Mouse (Mus musculus) limb, embryonic 13.5 days (tissue): ENCODE data around the gene 4930583I09Rik. TPM values are rescaled to one million over a fixed set of nuclear protein-coding genes. Genes with fewer than 3 reads are reported as not detected.
A peak's percentile ranks its signal among the peaks of the same experiment; 100 is the strongest.

Experiments used
- ATAC-seq: fragments of 200-750 bp; cut with Nextera tagmentation; 2 replicates; pipeline ENCODE4 v1.8.0; 2017; ENCODE audit warnings: low read depth, moderate number of reproducible peaks, moderate TSS enrichment; ENCODE audit not compliant: low FRiP score
- H3K27ac ChIP-seq: fragments of 300-500 bp; sonication (generic); 2 replicates; pipeline ENCODE4 v1.5.1; 2015; ENCODE audit warnings: inconsistent platforms, mild to moderate bottlenecking, moderate library complexity
- H3K27me3 ChIP-seq: fragments of 300-500 bp; sonication (generic); 2 replicates; pipeline ENCODE4 v1.6.1; 2015; ENCODE audit warnings: mild to moderate bottlenecking, inconsistent platforms
- H3K36me3 ChIP-seq: fragments of 300-500 bp; sonication (generic); 2 replicates; pipeline ENCODE4 v1.6.1; 2015; ENCODE audit warnings: inconsistent platforms, mild to moderate bottlenecking, moderate library complexity
- H3K4me1 ChIP-seq: fragments of 300-500 bp; sonication (generic); 2 replicates; pipeline ENCODE4 v1.6.1; 2015; ENCODE audit warnings: inconsistent platforms
- H3K4me2 ChIP-seq: fragments of 300-500 bp; sonication (generic); replicated peaks from 2 replicates; pipeline ENCODE4 v1.6.1; 2015; ENCODE audit warnings: inconsistent platforms, mild to moderate bottlenecking, moderate library complexity
- H3K4me3 ChIP-seq: fragments of 300-500 bp; sonication (generic); 2 replicates; pipeline ENCODE4 v1.5.1; 2015; ENCODE audit warnings: moderate library complexity, mild to moderate bottlenecking, inconsistent platforms
- H3K9ac ChIP-seq: fragments of 300-500 bp; sonication (generic); 2 replicates; pipeline ENCODE4 v1.6.1; 2015; ENCODE audit warnings: mild to moderate bottlenecking, inconsistent platforms
- H3K9me3 ChIP-seq: fragments of 300-500 bp; sonication (generic); 2 replicates; pipeline ENCODE4 v1.6.1; 2016; ENCODE audit warnings: inconsistent platforms
- WGBS: fragments of 180-500 bp; shearing (Covaris S2); methylation state at CpG from one replicate; pipeline ENCODE4 v1.1.7; 2015; 5-methylcytosine and 5-hydroxymethylcytosine counted together
- polyA plus RNA-seq: library from polyadenylated mRNA; unstranded; fragments of >200 nt; fragmentation: Nextera tagmentation; extraction: Ambion mirVana; gene quantifications from 2 replicates; pipeline ENCODE4 v1.2.1, GENCODE M21; 2015

The 4930583I09Rik gene
- polyA plus RNA-seq, 1 experiment from 2014 or later = not detected

GRCm38 (mm10) chr17:64826843-64827242 is 9.0 kb downstream of the 4930583I09Rik start:
- Histone ChIP-seq H3K4me2 (no peak overlapping the region), H3K4me3 (no peak overlapping the region), H3K36me3 (no peaks in the 10 kb centered on the region), H3K9me3 (no peaks in the 10 kb centered on the region), H3K27me3 (no peaks in the 10 kb centered on the region), H3K4me1 (no peaks in the 10 kb centered on the region), H3K9ac (no peak overlapping the region), H3K27ac (no peak overlapping the region)
- WGBS = 84% methylated on average over 4 of the region's 4 CpGs
- no peak for ATAC-seq

GRCm38 (mm10) chr17:64822561-64822960 is 13.3 kb downstream of the 4930583I09Rik start:
- ATAC-seq = no peak
- 75% methylated on average over 5 of the region's 5 CpGs for WGBS
- Histone ChIP-seq H3K4me3 (no peak overlapping the region), H3K9ac (no peak overlapping the region), H3K9me3 (no peaks in the 10 kb centered on the region), H3K27ac (no peak overlapping the region), H3K4me2 (no peak overlapping the region), H3K27me3 (no peaks in the 10 kb centered on the region), H3K36me3 (no peaks in the 10 kb centered on the region), H3K4me1 (no peaks in the 10 kb centered on the region)

- WGBS = 84% methylated on average over 7 of the region's 7 CpGs
- no peaks in the 10 kb centered on the region for H3K36me3 ChIP-seq
Observed at GRCm38 (mm10) chr17:64820841-64821593, 14.9 kb downstream of the 4930583I09Rik start.

GRCm38 (mm10) chr17:64816298-64816697 is 19.6 kb downstream of the 4930583I09Rik start:
- ATAC-seq = no peak
- H3K27ac ChIP-seq = no peak overlapping the region
- H3K36me3 ChIP-seq = no peaks in the 10 kb centered on the region
- no peak overlapping the region for H3K9ac ChIP-seq
- no peaks in the 10 kb centered on the region for H3K9me3 ChIP-seq
- no peak overlapping the region for H3K4me3 ChIP-seq
- no peaks in the 10 kb centered on the region for H3K4me1 ChIP-seq
- H3K4me2 ChIP-seq = no peak overlapping the region
- 82% methylated on average over 3 of the region's 3 CpGs for WGBS
- no peaks in the 10 kb centered on the region for H3K27me3 ChIP-seq

More at GRCm38 (mm10) chr17:64820841-64821593, 14.9 kb downstream of the 4930583I09Rik start:
- no peak for ATAC-seq
- no peaks in the 10 kb centered on the region for H3K27me3 ChIP-seq
- no peak overlapping the region for H3K27ac ChIP-seq
- H3K4me1 ChIP-seq = no peaks in the 10 kb centered on the region
- no peak overlapping the region for H3K9ac ChIP-seq
- H3K4me2 ChIP-seq = no peak overlapping the region
- no peaks in the 10 kb centered on the region for H3K9me3 ChIP-seq
- H3K4me3 ChIP-seq = no peak overlapping the region

- 74% methylated on average over 2 of the region's 2 CpGs for WGBS
- H3K36me3 ChIP-seq = no peaks in the 10 kb centered on the region
- no peaks in the 10 kb centered on the region for H3K4me1 ChIP-seq
- no peak overlapping the region for H3K9ac ChIP-seq
- no peaks in the 10 kb centered on the region for H3K27me3 ChIP-seq
- no peak for ATAC-seq
- no peak overlapping the region for H3K27ac ChIP-seq
- H3K4me3 ChIP-seq = no peak overlapping the region
- H3K4me2 ChIP-seq = no peak overlapping the region
- H3K9me3 ChIP-seq = no peaks in the 10 kb centered on the region
Observed at GRCm38 (mm10) chr17:64815806-64816205, 20.1 kb downstream of the 4930583I09Rik start.

- Histone ChIP-seq H3K4me2 (no peak overlapping the region), H3K36me3 (no peaks in the 10 kb centered on the region), H3K4me3 (no peak overlapping the region), H3K27ac (no peak overlapping the region), H3K4me1 (no peaks in the 10 kb centered on the region), H3K9ac (no peak overlapping the region), H3K9me3 (no peaks in the 10 kb centered on the region), H3K27me3 (no peaks in the 10 kb centered on the region)
- WGBS = 89% methylated on average over 6 of the region's 6 CpGs
- ATAC-seq = no peak
Observed at GRCm38 (mm10) chr17:64813568-64813967, 22.3 kb downstream of the 4930583I09Rik start.

- Histone ChIP-seq H3K36me3 (no peaks in the 10 kb centered on the region), H3K27me3 (no peaks in the 10 kb centered on the region), H3K4me2 (no peak overlapping the region), H3K9ac (no peak overlapping the region), H3K4me1 (peaks cover 18% of the 10 kb centered on the region; the same call in 1 of the 2 replicates), H3K27ac (no peak overlapping the region), H3K9me3 (no peaks in the 10 kb centered on the region), H3K4me3 (no peak overlapping the region)
- no peak for ATAC-seq
- WGBS = 86% methylated on average over 8 of the region's 8 CpGs
Observed at GRCm38 (mm10) chr17:64806035-64806589, 29.8 kb downstream of the 4930583I09Rik start.

- peaks cover 18% of the 10 kb centered on the region; the same call in 1 of the 2 replicates for H3K4me1 ChIP-seq
- no peak overlapping the region for H3K27ac ChIP-seq
- no peak for ATAC-seq
- no peak overlapping the region for H3K9ac ChIP-seq
- no peaks in the 10 kb centered on the region for H3K36me3 ChIP-seq
- H3K27me3 ChIP-seq = no peaks in the 10 kb centered on the region
- H3K4me2 ChIP-seq = no peak overlapping the region
- 46% methylated on average over 13 of the region's 13 CpGs for WGBS
- H3K4me3 ChIP-seq = no peak overlapping the region
- no peaks in the 10 kb centered on the region for H3K9me3 ChIP-seq
Observed at GRCm38 (mm10) chr17:64804375-64805124, 31.3 kb downstream of the 4930583I09Rik start.

- Histone ChIP-seq H3K27ac (no peak overlapping the region), H3K9me3 (no peaks in the 10 kb centered on the region), H3K9ac (no peak overlapping the region), H3K27me3 (no peaks in the 10 kb centered on the region), H3K4me2 (no peak overlapping the region), H3K36me3 (no peaks in the 10 kb centered on the region), H3K4me3 (no peak overlapping the region), H3K4me1 (peaks cover 18% of the 10 kb centered on the region; the same call in 1 of the 2 replicates)
- WGBS = 70% methylated on average over 7 of the region's 7 CpGs
- ATAC-seq = peak; percentile 19; the same call in 1 of the 2 replicates
Observed at GRCm38 (mm10) chr17:64802956-64803275, 33.0 kb downstream of the 4930583I09Rik start.

- Histone ChIP-seq H3K4me2 (peak overlapping the region; percentile 17; the same call in 1 of the 2 replicates), H3K9me3 (no peaks in the 10 kb centered on the region), H3K27ac (no peak overlapping the region; the same call in 1 of the 2 replicates), H3K36me3 (no peaks in the 10 kb centered on the region), H3K4me3 (no peak overlapping the region), H3K27me3 (no peaks in the 10 kb centered on the region), H3K4me1 (peaks cover 18% of the 10 kb centered on the region; the same call in 1 of the 2 replicates), H3K9ac (no peak overlapping the region)
- WGBS = 30% methylated on average over 11 of the region's 11 CpGs
- peak; percentile 71 for ATAC-seq
Observed at GRCm38 (mm10) chr17:64802168-64802955, 33.5 kb downstream of the 4930583I09Rik start.

GRCm38 (mm10) chr17:64792623-64793022 is 43.2 kb downstream of the 4930583I09Rik start:
- ATAC-seq = peak; percentile 40; the same call in 1 of the 2 replicates
- H3K4me3 ChIP-seq = no peak overlapping the region
- H3K9me3 ChIP-seq = no peaks in the 10 kb centered on the region
- no peak overlapping the region for H3K27ac ChIP-seq
- H3K36me3 ChIP-seq = no peaks in the 10 kb centered on the region
- H3K4me2 ChIP-seq = no peak overlapping the region
- 71% methylated on average over 5 of the region's 5 CpGs for WGBS
- no peak overlapping the region for H3K9ac ChIP-seq
- peaks cover 6% of the 10 kb centered on the region; the same call in 1 of the 2 replicates for H3K4me1 ChIP-seq
- H3K27me3 ChIP-seq = no peaks in the 10 kb centered on the region
